Mouse (Mus musculus): ENCODE data around the gene Igf1.

The Igf1 gene

DNA sequence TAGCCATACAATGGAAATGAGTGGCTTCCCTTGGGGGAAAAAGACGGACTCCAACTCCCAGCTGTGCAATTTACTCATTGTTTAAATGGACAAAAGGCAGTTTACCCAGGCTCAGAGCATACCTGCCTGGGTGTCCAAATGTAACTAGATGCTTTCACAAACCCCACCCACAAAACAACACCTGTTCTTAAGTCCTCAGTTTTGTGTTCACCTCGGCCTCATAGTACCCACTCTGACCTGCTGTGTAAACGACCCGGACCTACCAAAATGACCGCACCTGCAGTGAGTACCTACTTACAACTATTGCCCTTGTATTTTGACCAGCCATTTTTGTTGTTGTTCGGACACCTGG, 3.0 kb downstream of the Igf1 start:
- no peak for DNase-seq

DNA sequence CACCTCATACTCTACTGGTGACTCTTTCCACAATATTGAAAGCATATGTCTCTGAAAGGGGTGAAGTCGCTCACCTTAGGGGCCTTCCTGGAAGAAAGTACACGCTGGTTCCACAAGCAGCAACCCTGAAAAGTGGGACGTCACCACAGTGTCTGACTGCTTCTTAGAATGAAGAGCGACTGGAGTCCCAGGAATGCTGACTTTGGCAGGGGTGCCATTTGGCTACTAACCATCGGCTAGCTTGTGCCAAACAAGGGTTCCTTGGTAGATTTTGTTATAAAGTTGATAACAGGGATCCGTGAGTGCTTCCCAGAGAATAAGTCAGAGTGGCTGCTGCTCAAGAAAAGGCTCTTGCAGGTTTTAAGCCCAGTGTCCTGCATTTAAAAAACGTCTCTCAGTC, 4.8 kb downstream of the Igf1 start:
- DNase-seq: no peak

DNA sequence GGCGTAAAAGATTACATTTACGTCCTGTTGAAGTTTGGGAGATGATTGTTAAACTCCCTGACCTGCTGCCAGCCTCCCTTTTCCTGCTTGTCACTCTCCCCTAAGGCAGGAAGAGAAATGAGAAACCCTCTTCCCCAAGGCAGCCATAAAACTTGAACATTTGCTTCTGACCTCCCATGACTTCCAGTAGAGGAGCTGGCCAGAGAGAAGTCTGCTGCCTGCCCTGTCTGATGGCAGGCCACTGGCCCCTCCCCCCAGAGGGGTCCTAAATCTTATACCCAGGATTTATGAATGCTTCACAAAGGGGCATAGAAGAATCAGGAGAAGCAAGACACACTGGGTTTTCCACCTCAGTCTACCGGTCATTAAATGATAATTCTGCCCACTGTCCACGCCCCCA, 5.3 kb downstream of the Igf1 start:
- DNase-seq: no peak

DNA sequence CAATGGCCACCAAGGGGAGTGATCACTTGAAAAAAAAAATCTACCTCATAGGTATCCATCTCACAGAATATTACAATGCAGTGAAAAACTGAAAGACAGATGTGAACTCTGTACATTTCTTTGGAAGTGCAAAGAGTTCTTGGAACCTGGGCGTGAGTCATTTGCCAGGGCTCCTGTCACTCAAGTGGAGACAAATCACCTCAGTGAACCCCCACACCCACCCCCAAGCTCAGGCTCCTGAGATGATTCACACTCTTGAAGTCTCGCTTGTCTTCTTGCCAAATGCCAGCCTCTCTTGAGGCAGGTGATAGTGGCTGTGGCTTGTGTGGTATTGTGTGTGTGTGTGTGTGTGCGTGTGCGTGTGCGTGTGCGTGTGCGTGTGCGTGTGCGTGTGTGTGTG, 7.6 kb downstream of the Igf1 start:
- no peak for DNase-seq

DNA sequence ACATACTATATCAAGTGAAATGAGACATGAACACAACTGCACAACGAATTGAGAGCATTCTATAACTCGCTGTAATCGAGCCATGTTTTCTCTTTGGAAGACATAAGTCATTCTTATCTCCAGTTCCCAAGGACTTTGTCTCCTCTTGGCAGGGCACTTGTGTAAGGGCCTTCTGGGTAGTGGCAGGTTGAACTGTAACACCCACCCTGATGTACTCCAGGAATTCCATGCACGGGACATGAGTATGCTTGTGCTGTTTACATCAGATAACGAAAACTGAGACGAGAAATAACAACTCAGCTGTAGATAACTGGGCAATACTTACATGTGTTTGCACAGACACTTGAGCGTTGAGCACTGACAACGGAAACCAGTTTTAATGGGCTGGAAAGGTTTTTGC, 8.4 kb downstream of the Igf1 start:
- no peak for DNase-seq

DNA sequence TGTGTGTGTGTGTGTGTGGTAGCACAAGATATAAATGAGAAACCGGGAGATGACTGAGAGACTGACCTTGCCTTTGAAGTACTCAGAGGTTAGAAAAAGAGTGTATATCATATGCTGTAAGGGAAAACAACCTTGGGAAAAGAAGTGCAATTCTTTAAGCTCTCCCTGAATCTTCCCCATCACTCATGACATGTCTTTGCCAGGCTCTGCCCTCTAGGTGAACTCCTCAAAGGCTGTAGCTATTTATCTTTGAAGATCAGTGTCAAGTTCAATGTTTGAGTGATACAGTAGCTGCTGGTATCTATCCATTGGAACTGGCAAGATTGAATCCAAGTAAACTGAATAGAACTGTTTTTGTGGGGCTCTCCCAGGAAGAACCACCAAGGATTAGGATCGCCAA, 9.2 kb downstream of the Igf1 start:
- no peak for DNase-seq

DNA sequence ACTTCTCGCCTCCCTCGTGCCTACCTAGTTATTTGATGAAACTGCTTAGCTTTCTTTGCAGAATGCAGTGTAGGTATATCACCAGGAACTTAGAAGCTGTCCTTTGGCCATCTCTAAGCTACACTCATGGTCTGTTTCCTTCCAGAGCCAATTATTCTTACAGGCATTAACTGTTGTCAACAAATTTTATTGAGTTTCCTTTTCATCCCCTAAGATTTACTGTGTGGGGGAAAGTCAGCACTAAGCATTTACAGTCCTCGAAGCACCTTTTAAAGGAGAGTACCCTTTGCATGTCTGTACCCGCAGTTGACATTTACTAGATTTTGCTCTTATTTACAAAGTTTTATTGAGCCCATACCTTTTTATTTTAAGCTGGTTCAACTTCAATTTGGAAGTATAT, 9.6 kb downstream of the Igf1 start:
- DNase-seq: no peak

DNA sequence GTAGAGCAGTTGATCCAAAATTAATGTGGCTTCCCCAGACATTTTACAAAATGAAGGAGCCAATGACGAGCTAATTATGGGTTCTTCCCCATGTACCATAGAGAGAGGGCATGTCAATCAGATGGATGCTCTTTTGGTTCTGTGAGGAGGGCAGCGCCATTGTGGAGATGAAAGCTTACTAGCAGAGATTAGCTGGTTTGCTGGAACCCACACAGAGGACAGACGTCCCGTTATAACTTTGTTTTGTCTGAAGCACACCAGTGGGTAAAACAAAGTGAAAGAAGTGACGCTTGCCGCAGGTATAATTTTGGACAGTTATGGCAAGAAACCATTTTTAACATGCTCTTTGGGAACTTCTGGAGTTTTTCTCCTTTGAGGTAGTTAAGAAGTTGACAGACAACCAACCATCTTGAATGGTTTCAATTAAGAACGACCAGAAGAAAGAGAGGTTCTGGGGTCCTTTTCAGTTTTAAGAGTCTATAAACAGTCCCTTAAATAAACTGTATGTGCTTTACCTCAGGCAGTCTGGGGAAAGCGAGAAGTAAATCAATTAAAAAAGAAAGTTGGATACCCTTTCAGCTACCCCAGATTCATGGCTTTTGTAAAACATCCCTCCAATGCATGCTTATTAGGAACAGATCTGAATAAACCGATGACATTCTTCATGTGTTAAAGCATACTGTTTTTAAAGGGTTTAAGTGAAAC, 10.4 kb downstream of the Igf1 start:
- no peak for DNase-seq

DNA sequence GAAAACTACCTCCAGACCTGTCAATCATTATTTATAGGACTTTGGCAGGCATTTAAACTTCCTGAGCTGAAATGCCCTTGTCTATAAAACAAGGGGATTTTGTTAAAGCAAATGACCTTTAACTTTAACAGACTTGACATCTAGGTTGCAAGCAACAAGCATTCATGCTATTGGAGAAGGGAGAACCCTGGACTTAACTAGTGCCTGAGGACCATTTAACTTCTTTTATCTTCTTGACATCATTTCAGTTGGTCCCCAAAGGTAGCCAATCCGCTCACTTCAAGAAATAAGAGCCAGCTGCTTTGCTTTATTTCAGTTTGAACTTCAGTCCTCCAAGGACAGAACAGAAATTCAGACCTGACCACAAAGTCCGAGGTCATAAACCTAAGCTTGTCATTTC, 11.1 kb downstream of the Igf1 start:
- DNase-seq: no peak

DNA sequence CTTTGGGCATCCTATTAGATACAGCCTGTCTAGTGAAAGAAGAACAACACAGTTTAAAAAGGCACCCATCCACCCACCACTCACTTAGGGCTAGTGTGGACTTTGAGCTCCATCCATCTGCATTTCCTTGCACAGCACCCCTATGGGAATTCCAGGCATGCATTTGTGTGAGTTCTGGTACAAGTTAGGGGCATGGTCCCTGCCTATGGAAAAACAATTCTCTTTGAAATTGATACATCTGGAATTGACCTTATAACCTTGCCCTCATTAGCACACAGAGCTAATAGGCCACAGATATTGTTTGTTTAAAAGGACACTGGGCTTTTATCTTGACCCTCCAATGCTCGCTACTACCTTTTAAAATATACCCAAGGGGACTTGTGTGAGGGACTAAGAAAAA, 11.6 kb downstream of the Igf1 start:
- DNase-seq: no peak

DNA sequence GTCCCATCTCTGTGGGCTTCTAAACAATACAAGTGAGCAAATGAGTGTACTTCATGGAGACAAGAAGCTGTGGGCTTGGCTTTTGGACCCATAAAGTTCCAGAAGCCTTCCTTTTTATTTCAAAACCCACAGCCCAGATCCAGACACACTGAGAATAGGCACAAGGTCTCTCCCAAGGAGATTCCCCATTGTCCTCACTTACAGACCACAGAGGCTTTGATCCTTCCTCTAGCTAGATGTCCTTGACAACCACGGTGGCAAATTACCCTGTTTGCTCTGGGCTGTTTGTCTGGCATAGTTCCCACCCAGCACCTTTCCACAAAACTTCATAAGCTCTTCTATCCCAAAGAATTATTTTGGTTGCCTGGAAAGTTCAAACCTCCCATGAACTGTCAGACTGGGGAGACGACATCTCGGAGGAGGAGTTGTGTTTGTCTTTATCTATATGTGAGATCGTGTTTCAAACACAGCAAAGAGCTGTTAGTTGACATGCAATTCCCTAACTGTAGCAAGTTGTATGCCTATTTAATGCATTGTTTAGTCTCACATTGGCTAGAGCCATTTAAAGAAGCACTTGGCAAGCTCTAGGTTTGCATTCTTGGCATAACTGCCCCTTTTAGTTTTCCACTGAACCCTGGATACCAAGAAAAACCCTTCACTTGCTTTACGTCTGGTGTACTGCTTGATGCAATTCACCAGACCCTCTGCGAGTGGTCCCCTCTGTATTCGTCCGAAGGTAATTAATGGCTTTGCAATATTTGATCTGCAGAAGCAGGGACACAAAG, 14.0 kb downstream of the Igf1 start:
- no peak for DNase-seq

DNA sequence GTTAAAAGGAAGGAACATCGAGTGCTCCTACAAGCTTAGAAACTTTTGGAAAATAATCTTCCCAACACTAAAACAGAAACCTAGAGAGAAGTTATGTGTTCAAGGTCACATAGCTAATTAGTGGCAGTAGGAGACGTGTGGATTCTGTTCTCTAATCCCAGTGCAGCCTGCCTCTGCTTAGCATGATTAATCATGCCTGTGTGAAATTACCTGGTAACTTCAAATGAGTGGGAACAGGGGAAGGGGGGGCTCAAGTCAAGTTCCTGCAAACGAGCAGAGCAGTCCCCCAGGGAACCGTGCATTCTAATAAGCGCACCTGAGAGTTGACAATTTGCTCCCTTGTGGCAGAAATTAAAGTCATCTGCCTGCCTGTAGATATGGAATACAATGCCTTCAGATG, 14.8 kb downstream of the Igf1 start:
- DNase-seq: no peak

DNA sequence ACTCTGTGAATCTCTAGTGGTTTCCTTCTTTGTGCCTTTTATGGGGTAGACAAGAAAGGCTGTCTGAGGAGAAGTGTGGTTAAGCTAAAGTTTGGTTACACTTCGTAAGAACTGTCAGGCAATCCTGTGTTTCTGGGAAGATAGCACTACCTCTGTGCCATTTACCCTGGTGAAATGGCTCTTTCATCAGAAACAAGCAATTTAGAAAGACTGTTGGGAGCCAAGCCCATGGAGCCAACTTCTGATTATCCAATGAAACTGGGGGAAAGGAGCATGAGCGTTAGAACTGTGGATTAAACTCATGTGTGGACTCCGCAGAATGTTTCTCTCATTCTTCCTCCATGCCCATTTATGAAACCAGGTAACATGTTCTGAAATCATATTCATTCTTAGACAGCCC, 15.5 kb downstream of the Igf1 start:
- no peak for DNase-seq

DNA sequence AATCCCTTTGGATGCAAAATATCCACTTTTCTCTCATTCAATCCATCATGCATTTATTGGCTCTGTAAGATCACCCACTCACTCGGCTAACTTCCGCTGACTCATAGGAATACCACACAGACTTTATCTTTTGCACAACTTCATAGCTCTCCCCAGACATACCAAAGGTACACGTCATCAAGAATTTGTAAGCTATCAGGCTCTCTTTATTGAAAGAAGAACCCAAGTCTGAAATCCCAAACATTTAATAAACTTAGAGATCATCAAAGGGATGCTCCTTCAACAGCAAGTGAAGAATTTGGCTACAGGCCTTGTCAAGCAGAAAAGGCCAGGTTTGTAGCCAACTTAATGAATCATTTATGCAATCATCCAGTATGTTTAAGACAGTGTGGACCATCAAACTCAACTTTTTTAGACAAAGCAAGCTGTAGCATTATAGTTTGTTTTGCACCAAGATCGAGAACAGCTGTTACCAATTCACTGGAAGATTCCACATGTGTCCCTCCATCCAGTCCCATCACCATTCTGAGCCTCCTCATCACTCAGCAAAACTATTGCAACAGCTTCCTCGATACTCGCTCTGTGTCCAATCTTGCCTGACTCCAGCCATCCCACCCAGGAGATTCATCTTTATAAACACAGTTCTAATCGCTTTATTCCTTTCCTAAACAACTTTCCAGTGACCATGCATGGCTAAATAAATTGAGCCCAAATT, 22.2 kb downstream of the Igf1 start:
- no peak for DNase-seq

DNA sequence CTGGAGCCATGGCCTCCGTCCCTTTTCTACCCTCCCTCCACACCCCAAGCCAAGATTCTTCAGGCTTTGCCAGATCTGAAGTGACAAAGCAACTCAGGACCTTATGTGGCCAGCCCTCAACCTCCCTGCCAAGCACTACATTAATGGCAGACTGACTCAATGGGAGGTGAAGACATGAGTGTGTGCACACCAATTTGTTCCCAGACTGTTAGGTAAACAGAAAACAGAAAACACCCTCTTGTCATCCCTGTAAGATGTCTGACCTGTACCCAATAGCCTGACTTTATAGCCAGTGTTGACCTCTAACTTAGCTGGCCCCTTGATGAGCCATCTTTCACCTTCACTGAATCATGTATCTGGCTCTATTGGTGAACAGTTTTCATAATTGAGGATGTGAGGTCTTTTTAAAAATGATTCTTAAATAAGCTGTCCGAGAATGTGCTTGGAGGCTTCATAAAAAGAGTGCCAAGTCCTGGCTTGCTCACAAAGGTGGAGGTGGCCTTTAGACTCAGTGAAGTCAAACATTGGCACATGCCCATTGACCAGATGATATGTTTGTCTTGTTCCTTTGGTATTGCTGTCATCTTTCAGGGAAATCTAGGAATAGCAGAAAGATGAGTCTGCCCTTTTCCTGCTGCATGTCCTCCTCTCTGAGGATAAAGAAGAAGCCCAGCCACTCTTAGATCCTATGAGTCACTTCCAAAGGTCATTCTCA, 27.4 kb downstream of the Igf1 start:
- DNase-seq: no peak

DNA sequence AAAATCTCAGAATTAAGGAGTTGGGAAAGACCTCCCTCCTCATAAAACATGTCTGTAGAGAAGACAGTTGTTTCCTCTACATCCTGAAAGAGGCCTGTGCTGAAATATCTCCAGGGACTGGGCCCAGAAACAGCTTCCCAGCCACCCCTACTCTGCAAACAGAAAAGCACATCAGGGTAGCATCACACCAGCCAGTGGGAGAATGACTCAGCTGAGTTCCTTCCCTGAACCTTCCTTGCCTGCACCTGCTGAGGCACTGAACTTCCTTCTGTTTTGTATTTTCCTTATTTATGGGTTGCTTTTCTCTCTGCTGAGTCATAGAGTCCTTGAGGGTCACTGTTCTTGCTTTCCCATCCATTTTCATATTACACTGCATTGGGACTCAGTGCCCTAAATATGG, 31.8 kb downstream of the Igf1 start:
- no peak for DNase-seq

DNA sequence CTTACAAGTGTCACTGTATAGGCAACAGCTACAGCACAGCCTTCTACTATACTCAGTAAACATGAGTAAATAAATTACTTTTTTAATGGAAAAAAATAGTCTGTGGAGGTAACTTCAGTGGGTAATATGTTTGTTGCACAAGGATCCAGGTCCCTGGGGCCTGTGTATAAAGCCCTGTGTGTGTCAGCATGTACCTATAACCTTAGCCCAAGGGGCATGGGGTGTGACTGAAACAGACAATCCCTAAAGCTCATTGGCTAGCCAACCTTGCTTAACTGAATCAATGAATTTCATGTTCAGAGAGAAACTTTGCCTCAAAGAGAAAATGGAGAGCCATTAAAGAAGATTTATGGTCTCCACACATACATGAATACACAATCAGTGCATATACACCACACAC, 34.2 kb downstream of the Igf1 start:
- DNase-seq: no peak

DNA sequence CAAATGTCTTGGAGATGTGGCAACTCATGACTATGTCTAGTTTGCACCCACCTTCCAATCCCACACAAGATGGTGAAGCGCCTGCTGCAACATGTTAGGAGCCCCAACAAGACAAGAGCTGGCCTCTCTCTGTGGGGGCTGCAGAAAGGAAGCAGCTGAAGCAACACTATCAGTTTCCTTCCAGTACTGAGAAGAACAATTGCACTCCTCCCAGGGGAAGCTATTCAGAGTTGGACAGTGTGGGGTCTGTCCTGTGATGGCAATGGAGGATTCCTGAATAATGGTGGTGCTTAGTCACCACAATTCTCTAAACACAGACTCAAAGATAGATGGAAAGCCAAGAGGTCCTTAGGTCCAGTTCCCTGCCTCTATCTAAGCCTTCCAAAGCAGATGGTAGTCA, 35.2 kb downstream of the Igf1 start:
- DNase-seq: no peak

DNA sequence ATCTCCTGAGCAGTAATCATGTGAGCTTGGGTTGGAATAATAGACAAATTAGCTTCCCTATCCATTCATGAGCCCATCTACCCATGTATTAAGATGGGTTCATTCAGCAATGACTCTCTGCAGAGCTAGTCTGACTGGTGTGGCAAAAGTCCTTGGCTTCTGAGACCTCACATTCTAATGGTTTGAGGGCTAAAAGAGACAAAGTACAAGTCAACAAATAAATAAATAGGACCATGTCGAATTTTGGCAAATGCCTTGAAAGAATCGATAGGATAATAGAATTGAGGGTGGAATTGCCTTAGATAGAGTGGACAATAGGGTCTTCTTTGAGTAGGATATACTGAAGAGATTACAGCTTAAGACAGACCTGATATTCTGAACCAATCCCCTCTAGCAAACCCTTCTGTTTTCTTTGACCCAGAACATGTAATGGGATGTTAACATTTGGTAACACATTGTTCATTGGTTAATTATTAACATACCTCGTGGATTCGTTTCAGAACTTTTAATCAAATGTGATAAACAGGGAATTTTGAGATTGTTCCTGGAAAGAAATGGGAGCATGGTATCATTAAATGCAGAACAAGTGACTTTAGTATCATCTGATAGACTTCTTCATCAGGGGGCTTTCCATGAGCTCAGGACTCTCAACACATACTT, 36.5 kb downstream of the Igf1 start:
- no peak for DNase-seq

DNA sequence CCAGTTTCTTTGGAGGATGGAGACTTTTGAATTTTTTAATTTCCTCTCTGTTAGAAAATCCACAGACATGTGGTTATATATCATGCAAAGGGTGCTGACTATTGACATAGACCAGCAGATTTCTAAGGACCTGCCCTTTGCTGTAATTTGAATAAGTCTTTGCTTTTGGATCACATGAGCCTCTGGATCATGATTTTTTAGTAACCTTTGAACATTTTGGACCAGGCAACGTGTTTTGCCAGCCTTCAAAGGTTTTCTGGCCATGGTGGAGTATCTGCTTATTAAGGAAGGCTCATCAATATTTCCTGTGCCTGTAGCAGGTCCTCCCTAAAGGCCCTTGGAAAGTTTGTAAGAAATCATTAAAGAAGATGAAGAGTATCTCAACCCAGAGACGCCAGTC, 37.3 kb downstream of the Igf1 start:
- DNase-seq: no peak

DNA sequence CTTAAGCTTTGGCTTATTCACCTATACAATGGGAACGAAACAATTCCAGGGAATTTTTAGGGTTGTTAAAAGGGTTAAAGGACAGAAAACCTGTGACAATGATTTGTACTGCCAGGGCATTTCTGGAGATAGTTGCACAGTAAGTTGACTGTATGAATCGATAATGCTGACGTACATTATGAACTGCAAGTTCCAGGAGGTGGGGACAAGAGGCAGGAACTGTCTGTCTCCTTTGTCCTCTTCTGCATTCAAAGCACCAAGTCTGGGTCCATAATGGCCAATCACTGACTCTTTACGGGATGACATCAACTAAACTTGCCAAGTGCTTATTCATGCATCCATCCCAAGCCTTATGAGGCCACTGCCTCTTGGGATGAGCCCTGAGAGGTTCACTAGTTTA, 39.3 kb downstream of the Igf1 start:
- no peak for DNase-seq

DNA sequence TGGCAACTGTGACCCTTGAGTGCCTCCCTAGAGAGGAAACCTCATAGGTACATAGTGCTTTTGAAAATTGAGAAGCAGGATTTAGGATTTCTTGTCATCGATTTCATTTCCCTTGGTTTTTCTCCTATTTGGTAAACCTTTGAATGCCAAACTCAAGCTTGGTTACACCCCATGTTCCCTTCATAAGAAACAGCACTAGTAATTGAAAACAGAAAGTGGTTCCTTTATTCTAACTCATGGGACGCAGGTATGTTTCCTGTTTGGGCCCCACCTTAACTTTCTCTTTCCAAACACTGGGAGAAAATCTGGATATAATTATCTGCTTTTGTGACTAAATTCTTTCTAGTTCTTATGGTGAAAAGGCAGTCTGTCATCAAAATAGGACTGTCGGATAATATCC, 40.8 kb downstream of the Igf1 start:
- no peak for DNase-seq

DNA sequence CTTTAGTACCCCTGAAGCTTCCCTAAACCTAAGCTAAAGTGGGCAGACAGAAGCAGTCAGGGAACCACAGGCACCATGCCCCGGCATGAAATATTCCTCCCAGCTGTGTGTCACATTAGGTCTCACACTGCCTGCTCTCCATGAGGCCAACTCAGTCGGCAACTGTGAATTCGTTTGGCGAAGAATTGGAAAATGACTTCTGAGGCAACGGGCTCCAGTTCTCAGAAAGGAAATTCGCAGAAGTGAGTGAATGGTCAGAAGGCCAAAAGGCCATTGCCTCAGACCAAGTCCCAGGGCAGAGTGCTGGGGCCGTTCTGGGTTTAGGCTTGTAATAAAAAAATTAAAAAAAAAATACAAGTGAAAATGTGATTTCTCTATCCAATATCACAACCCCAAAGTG, 43.9 kb downstream of the Igf1 start:
- DNase-seq: no peak

Data from right cerebral cortex, postnatal 25 days (tissue).